Mouse (Mus musculus) CH12.LX (cell line): Measurements from ENCODE around the gene Shroom1.

Experiments
- E2F4 ChIP-seq: IDR thresholded peaks from 2 replicates; pipeline ENCODE4 v1.6.1; 2011; ENCODE audit warnings: low read depth, low read length, improper control_type of control experiment; ENCODE audit not compliant: insufficient replicate concordance
- EP300 ChIP-seq: IDR thresholded peaks from 2 replicates; pipeline ENCODE4 v1.6.1; 2011; ENCODE audit warnings: low read length, improper control_type of control experiment
- HCFC1 ChIP-seq: IDR thresholded peaks from 2 replicates; pipeline ENCODE4 v1.6.1; 2012; ENCODE audit warnings: low read depth, mild to moderate bottlenecking, inconsistent platforms, low read length, improper control_type of control experiment
- MAFK ChIP-seq: IDR thresholded peaks from 2 replicates; pipeline ENCODE4 v1.6.1; 2011; ENCODE audit warnings: low read length, improper control_type of control experiment; ENCODE audit not compliant: insufficient replicate concordance
- POLR2A ChIP-seq: IDR thresholded peaks from 2 replicates; pipeline ENCODE4 v1.6.1; 2011; ENCODE audit warnings: low read depth, mild to moderate bottlenecking, improper control_type of control experiment, low read length
- TBP ChIP-seq: conservative IDR thresholded peaks from 2 replicates; pipeline ENCODE4 v1.6.1; 2011; ENCODE audit warnings: low read depth, low read length, improper control_type of control experiment

GRCm38 (mm10) chr11:53441921-53442320 is 15.1 kb upstream of the Shroom1 start:
- no peak for TF ChIP-seq EP300
- no peak for TF ChIP-seq E2F4
- TF ChIP-seq HCFC1: no peak
- no peak for TF ChIP-seq MAFK
- TF ChIP-seq TBP: no peak
- TF ChIP-seq POLR2A: no peak
